Mouse (Mus musculus): ENCODE data around the gene Psmd9.
"Not testable (repeated sequence)": the region's sequence is repeated elsewhere in the genome, so short reads cannot be mapped to it uniquely, and the experiment has no call there.

Psmd9 gene

GRCm38 (mm10) chr5:123192606-123193150 is 23.5 kb downstream of the Psmd9 start:
- DNase-seq (ENCODE audit: low read depth): no peak

GRCm38 (mm10) chr5:123193436-123193835 is 24.2 kb downstream of the Psmd9 start:
- no peak for DNase-seq (ENCODE audit: low read depth)

GRCm38 (mm10) chr5:123194856-123195255 is 25.6 kb downstream of the Psmd9 start:
- no peak for DNase-seq (ENCODE audit: low read depth)

GRCm38 (mm10) chr5:123195500-123196000 is 26.3 kb downstream of the Psmd9 start:
- no peak for DNase-seq (ENCODE audit: low read depth)

- DNase-seq (ENCODE audit: low read depth): no peak
Measured at GRCm38 (mm10) chr5:123196746-123197145, 27.5 kb downstream of the Psmd9 start.

GRCm38 (mm10) chr5:123198523-123198922 is 29.3 kb downstream of the Psmd9 start:
- no peak for DNase-seq (ENCODE audit: low read depth)

- DNase-seq (ENCODE audit: low read depth): not testable (repeated sequence)
Measured at GRCm38 (mm10) chr5:123200816-123201522, 31.8 kb downstream of the Psmd9 start.

- DNase-seq (ENCODE audit: low read depth): no peak
Measured at GRCm38 (mm10) chr5:123201523-123201892, 32.3 kb downstream of the Psmd9 start.

- no peak for DNase-seq (ENCODE audit: low read depth)
Measured at GRCm38 (mm10) chr5:123201987-123202386, 32.8 kb downstream of the Psmd9 start.

- DNase-seq (ENCODE audit: low read depth): not testable (repeated sequence)
Measured at GRCm38 (mm10) chr5:123202771-123203170, 33.6 kb downstream of the Psmd9 start.

- not testable (repeated sequence) for DNase-seq (ENCODE audit: low read depth)
Measured at GRCm38 (mm10) chr5:123203591-123203990, 34.4 kb downstream of the Psmd9 start.

GRCm38 (mm10) chr5:123222346-123223050 is 53.3 kb downstream of the Psmd9 start:
- not testable (repeated sequence) for DNase-seq (ENCODE audit: low read depth)

GRCm38 (mm10) chr5:123223051-123223410 is 53.8 kb downstream of the Psmd9 start:
- no peak for DNase-seq (ENCODE audit: low read depth)

- DNase-seq (ENCODE audit: low read depth): not testable (repeated sequence)
Measured at GRCm38 (mm10) chr5:123223861-123224260, 54.6 kb downstream of the Psmd9 start.

- DNase-seq (ENCODE audit: low read depth): no peak
Measured at GRCm38 (mm10) chr5:123226851-123227250, 57.6 kb downstream of the Psmd9 start.

GRCm38 (mm10) chr5:123227762-123228523 is 58.7 kb downstream of the Psmd9 start:
- peak; percentile 96 for DNase-seq (ENCODE audit: low read depth)

- no peak for DNase-seq (ENCODE audit: low read depth)
Measured at GRCm38 (mm10) chr5:123228524-123228922, 59.3 kb downstream of the Psmd9 start.

GRCm38 (mm10) chr5:123229296-123229695 is 60.1 kb downstream of the Psmd9 start:
- DNase-seq (ENCODE audit: low read depth): peak; percentile 36

- DNase-seq (ENCODE audit: low read depth): no peak
Measured at GRCm38 (mm10) chr5:123232180-123232579, 63.0 kb downstream of the Psmd9 start.

- DNase-seq (ENCODE audit: low read depth): peak; percentile 83
Measured at GRCm38 (mm10) chr5:123235731-123236130, 66.5 kb downstream of the Psmd9 start.

- DNase-seq (ENCODE audit: low read depth): no peak
Measured at GRCm38 (mm10) chr5:123236426-123236825, 67.2 kb downstream of the Psmd9 start.

- DNase-seq (ENCODE audit: low read depth): no peak
Measured at GRCm38 (mm10) chr5:123239501-123239900, 70.3 kb downstream of the Psmd9 start.
